Mouse (Mus musculus): ENCODE data around the gene Adtrp. TPM values are rescaled to one million over a fixed set of nuclear protein-coding genes. Genes with fewer than 3 reads are reported as not detected.
A peak's percentile ranks its signal among the peaks of the same experiment; 100 is the strongest.

The Adtrp gene
- polyA plus RNA-seq, 1 experiment from 2014 or later, result not detected

DNA sequence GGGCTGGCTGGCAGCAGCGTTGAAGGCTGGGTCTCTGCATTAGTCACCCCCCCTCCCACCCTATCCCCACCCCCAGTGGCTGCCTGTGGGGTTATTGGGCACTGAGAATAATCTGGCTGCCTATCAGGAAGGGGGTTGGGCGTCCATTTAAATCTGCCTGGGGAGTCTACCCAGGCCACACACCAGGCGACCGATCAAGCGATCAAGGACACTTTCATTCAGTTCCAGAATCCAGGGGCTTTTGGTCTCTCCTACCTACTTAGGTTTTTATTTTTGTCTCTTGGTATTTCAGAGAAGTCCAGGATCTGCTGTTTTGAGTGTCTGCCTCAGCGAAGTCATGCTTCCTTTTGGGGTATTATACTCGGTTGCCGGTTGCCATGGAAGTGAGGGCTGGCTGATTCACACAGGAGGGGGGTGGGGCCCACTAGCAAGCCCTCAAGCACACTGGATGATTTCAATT lies 46.3 kb downstream of the Adtrp start:
- Histone ChIP-seq H3K4me3 (peak overlapping the region; percentile 18), H3K4me2 (peak overlapping the region; percentile 52), H3K9me3 (replicated peaks) (no peaks in the 10 kb centered on the region), H3K27me3 (no peaks in the 10 kb centered on the region), H3K36me3 (ENCODE audit: poor library complexity, severe bottlenecking) (no peaks in the 10 kb centered on the region), H3K9ac (no peak overlapping the region), H3K27ac (peak overlapping the region; percentile 45), H3K4me1 (peaks cover 23% of the 10 kb centered on the region)
- 1% methylated on average over 8 of the region's 8 CpGs for WGBS
- peak; percentile 93 for ATAC-seq

DNA sequence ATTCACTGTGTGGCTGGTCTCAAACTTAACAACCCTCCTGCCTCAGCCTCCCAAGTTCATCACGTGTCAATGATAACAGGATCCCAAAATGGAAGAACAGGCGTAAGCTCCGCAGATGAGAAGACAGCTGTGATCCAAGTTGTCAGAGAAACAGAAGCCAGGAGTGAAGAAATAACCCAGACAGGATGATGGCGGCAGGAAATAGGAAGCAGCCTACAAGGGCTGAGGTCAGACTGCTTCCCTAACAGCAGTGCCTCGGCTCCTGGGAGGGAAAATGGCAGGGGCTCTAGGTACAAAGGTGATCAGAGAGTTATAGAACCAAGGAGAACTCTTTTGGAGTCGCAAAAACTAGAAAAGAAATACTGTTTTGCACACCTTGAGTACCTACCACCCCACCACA lies 54.6 kb downstream of the Adtrp start:
- Histone ChIP-seq H3K36me3 (ENCODE audit: poor library complexity, severe bottlenecking) (no peaks in the 10 kb centered on the region), H3K9ac (no peak overlapping the region), H3K9me3 (replicated peaks) (no peaks in the 10 kb centered on the region), H3K4me1 (no peaks in the 10 kb centered on the region), H3K4me2 (no peak overlapping the region), H3K4me3 (no peak overlapping the region), H3K27me3 (no peaks in the 10 kb centered on the region), H3K27ac (no peak overlapping the region)
- no peak for ATAC-seq
- 94% methylated on average over 6 of the region's 6 CpGs for WGBS

DNA sequence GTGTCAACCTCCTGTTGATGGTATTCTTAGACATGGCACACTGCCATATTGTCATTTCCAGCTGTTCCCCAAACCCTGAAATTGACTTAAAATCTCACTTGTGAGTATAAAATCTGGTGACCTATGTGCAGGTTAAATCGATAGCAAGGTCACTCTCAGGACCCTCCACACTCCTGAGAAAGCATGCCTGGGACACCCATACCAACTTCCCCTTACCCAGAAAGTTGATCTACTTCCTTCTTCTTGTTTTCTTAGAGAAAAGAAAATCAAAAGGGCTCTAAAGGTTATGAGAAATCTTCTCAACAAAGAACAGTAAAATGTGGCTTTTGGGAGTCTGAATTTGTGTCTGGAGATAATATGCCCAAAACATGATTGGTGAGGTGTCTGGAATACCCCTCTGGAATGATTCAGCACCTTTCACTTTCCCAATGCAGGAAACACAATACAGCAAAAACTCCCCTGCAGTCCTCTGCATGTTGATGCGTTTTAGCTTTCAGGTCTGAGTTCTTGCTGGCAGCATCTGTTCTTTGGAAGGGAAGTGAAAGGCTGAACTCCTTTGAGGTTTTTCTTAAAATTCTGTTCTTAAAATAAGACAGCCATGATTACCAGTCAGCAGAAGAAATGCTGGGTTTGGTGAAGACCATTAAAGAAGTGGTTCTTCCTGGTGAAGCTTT lies 59.5 kb downstream of the Adtrp start:
- no peaks in the 10 kb centered on the region; the same call in 1 of the 2 replicates for H3K4me1 ChIP-seq
- no peak overlapping the region for H3K9ac ChIP-seq
- no peak for ATAC-seq

DNA sequence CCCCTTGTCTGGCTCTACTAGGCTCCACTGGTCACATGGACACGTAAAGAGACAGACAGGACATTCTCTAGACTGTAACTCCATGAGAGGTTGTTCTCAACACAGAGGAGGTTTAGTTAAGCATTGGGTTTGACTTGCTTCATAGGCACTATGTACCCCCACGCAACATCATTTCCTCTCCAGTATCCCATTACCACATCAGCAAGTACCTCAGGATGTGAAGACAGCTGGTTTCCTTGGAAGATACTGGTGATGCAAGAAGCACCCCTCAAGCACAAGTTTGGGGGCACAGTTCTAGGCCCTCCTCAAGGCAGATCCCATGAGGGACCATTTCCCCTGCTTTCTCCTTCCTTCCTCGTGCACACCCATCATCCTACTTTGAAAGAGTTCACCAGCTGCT lies 60.8 kb downstream of the Adtrp start:
- Histone ChIP-seq H3K4me1 (no peaks in the 10 kb centered on the region; the same call in 1 of the 2 replicates), H3K4me2 (no peak overlapping the region), H3K9ac (no peak overlapping the region), H3K9me3 (replicated peaks) (no peaks in the 10 kb centered on the region), H3K27ac (no peak overlapping the region), H3K36me3 (ENCODE audit: poor library complexity, severe bottlenecking) (no peaks in the 10 kb centered on the region), H3K4me3 (no peak overlapping the region), H3K27me3 (no peaks in the 10 kb centered on the region)
- ATAC-seq, result no peak
- WGBS, result 88% methylated on average over 3 of the region's 3 CpGs

More for the DNA sequence above, 59.5 kb downstream of the Adtrp start:
- Histone ChIP-seq H3K4me2 (no peak overlapping the region), H3K27ac (no peak overlapping the region), H3K9me3 (replicated peaks) (no peaks in the 10 kb centered on the region), H3K27me3 (no peaks in the 10 kb centered on the region), H3K36me3 (ENCODE audit: poor library complexity, severe bottlenecking) (no peaks in the 10 kb centered on the region), H3K4me3 (no peak overlapping the region)
- 92% methylated on average over 2 of the region's 2 CpGs for WGBS

DNA sequence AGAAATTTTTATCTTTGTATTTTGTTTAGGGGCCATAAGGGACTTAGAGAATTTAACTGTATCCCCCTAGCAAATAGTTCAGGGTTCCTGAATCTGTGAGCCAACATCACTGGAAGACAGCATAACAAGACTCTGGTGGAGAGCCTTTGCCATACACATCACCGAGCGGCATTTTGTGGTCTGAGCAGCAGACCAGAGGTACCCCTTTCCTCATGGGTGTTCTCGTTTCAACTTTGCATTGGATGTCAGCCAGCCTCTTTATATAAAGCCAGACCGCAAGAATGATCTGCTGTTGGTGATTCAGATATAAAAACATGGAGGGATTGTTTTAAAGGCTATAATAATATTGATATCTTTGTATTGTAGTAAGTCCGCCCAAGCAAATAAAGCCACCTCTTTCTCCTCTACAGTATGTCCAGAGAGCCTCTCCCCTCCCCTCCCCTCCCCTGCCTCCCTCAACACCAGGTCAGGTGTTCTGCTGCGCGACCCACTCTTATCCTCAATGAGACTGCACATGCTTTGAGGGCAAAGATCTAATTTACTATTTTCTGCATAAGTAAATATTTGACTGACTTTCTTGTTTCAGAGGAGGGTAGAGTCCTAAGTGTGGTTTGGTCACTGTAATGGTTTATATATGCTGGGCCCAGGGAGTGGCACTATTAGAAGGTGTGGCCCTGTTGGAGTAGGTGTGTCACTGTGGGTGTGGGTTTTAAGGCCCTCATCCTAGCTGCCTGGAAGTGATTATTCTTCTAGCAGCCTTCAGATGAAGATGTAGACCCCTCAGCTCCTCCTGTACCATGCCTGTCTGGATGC lies 62.4 kb downstream of the Adtrp start:
- 74% methylated on average over 7 of the region's 7 CpGs for WGBS
- no peak overlapping the region for H3K27ac ChIP-seq
- H3K4me3 ChIP-seq, result no peak overlapping the region
- peaks cover 7% of the 10 kb centered on the region; the same call in 1 of the 2 replicates for H3K4me1 ChIP-seq
- no peak overlapping the region for H3K9ac ChIP-seq
- ATAC-seq, result no peak
- H3K36me3 ChIP-seq (ENCODE audit: poor library complexity, severe bottlenecking), result no peaks in the 10 kb centered on the region
- H3K9me3 ChIP-seq (replicated peaks), result no peaks in the 10 kb centered on the region
- H3K27me3 ChIP-seq, result no peaks in the 10 kb centered on the region
- no peak overlapping the region for H3K4me2 ChIP-seq

DNA sequence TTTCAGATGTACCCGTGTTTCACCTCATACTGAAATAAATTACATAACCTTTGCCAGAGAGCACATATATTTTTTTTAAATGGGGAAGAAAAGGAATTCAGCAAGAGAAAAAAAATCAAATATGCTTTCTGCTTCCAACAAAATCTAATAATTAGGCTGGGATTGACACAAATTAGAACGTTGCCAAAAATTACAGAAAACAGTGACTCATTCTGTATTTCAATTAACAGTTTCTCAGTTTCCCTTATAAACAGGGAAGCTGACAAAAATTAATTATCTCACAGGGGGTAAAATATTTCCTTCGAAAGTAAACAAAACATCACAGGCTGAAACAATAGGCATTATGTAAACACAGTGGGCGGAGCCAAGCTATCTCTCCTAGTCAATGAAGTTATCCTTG lies 67.2 kb downstream of the Adtrp start:
- Histone ChIP-seq H3K4me1 (peaks cover 7% of the 10 kb centered on the region; the same call in 1 of the 2 replicates), H3K36me3 (ENCODE audit: poor library complexity, severe bottlenecking) (no peaks in the 10 kb centered on the region), H3K4me2 (no peak overlapping the region), H3K9ac (no peak overlapping the region), H3K9me3 (replicated peaks) (no peaks in the 10 kb centered on the region), H3K4me3 (no peak overlapping the region), H3K27ac (no peak overlapping the region), H3K27me3 (no peaks in the 10 kb centered on the region)
- 73% methylated on average over 4 of the region's 4 CpGs for WGBS
- ATAC-seq, result no peak; the same call in 1 of the 2 replicates

DNA sequence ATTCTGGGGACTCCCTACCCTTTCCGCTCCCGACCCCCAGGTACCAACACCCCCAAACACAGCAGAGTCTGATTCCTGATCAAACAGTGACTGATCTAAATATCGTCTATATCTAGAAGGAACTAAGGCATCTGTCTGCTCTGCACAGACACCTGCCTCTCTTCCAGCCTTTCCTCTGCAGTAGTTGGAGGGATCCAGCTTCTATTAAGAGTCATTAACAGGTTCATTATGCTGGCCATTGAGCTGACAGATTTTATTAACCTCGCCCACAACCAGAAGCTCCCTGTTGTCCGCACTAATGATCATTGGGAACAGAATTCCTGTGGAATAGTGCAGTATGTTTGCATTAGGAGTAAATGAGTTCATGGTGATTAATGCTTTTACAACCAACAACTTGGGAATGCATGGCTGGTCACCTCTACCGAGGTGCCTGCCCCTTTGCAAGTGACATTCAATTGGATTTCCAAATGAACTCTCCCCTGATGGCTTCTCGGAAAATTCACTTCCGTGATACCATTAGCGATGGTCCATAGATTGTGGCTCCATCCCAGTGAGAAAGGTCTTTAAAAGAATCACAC lies 67.8 kb downstream of the Adtrp start:
- Histone ChIP-seq H3K27me3 (no peaks in the 10 kb centered on the region), H3K9me3 (replicated peaks) (no peaks in the 10 kb centered on the region), H3K9ac (no peak overlapping the region), H3K4me2 (no peak overlapping the region), H3K36me3 (ENCODE audit: poor library complexity, severe bottlenecking) (no peaks in the 10 kb centered on the region), H3K4me3 (no peak overlapping the region), H3K27ac (no peak overlapping the region), H3K4me1 (peaks cover 7% of the 10 kb centered on the region; the same call in 1 of the 2 replicates)
- ATAC-seq, result peak; percentile 24; the same call in 1 of the 2 replicates
- WGBS, result 58% methylated on average over 9 of the region's 9 CpGs

DNA sequence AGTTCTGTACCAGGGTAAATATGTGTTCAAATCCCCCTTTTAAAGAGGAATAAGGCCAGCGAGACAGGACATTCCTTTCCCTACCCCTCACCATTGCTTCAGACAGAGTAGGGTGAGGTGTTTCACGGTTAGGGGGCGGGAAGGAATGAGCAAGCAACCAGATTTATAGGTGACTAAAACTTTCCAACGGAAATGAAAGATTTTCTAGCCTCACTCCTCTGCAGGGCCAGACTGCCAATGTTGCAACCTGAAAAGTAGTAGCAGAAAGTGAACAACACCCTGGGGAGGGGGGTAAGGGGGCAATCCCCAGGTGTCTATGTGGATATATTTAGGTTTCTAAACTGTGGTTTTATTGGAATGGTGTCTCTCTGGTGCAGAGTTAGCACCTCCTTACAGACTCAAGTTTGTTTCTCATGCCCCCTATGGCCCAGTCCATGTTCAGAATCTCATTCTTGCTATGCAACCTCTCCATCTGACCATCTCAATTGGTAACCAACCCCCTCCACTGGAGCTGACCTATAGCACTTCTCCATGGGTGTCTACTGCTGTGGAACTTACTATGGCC lies 73.6 kb downstream of the Adtrp start:
- 91% methylated on average over 4 of the region's 4 CpGs for WGBS
- Histone ChIP-seq H3K27ac (no peak overlapping the region), H3K27me3 (no peaks in the 10 kb centered on the region), H3K9ac (no peak overlapping the region), H3K9me3 (replicated peaks) (no peaks in the 10 kb centered on the region), H3K4me3 (no peak overlapping the region), H3K36me3 (ENCODE audit: poor library complexity, severe bottlenecking) (no peaks in the 10 kb centered on the region), H3K4me1 (no peaks in the 10 kb centered on the region), H3K4me2 (no peak overlapping the region)
- ATAC-seq, result no peak

DNA sequence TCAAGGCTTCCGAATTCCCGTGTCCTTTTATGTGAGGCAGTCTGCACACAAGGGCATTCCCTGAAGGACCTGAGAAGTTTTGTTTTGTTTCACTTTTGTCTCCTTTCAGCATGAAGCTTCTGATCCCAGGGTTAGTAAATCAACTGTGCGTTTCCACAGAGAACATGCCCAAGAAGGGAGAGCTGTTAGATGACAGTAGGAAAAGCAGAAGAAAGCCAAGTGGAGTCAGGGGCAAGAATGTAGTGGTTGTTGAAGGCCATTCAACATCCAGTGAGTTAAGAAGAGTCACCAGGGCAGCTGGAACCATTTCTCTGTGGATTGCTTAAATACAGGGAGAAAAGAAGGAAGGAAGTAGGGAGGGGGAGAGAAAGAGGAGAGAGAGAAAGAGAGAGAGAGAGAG lies 76.4 kb downstream of the Adtrp start:
- H3K27ac ChIP-seq, result no peak overlapping the region
- no peak overlapping the region for H3K4me2 ChIP-seq
- no peaks in the 10 kb centered on the region for H3K9me3 ChIP-seq (replicated peaks)
- no peaks in the 10 kb centered on the region for H3K27me3 ChIP-seq
- no peak overlapping the region for H3K9ac ChIP-seq
- H3K4me1 ChIP-seq, result no peaks in the 10 kb centered on the region
- no peak for ATAC-seq
- H3K4me3 ChIP-seq, result no peak overlapping the region
- WGBS, result 73% methylated on average over 3 of the region's 3 CpGs
- no peaks in the 10 kb centered on the region for H3K36me3 ChIP-seq (ENCODE audit: poor library complexity, severe bottlenecking)

DNA sequence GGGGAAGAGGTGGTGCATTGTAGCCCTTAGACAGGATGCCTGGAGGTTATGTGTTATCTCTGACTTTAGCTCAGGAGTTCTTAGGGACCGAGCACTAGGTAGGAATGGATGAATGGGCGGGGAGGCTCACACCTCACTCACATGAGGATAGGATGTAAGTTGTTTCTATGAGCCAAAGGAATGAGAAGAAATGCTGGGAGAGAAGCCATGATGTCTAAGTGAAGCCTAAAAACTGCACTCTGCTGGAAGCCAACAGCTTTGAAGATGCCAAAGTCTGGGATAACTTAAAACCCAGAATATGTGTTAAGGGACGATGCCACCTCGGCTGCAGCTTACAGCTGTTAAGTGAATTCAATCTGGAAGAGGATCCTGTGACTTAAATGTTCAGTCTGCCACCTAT lies 79.5 kb downstream of the Adtrp start:
- Histone ChIP-seq H3K4me2 (no peak overlapping the region), H3K4me1 (no peaks in the 10 kb centered on the region), H3K36me3 (ENCODE audit: poor library complexity, severe bottlenecking) (no peaks in the 10 kb centered on the region), H3K27me3 (no peaks in the 10 kb centered on the region), H3K9me3 (replicated peaks) (no peaks in the 10 kb centered on the region), H3K9ac (no peak overlapping the region), H3K27ac (no peak overlapping the region), H3K4me3 (no peak overlapping the region)
- WGBS, result 93% methylated on average over 4 of the region's 4 CpGs
- ATAC-seq, result no peak

DNA sequence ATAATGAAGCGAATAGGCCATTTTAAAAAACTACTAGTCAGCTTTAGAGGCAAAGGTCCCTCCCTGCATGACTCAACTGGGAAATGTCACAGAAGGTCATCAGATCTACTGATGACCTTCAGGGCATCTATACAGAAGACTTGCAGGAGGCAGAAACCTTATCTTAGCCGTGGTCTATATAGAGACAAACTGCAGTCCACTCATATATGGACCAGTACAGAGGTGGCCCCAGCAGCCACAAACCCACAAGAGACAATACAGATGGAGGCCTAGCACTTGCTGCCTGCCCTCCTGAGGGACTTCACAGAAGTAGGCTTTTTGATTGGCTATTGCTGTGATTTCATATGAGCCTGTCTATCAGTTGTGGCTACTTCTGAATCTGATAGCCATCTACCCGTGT lies 85.5 kb downstream of the Adtrp start:
- Histone ChIP-seq H3K9me3 (replicated peaks) (no peaks in the 10 kb centered on the region), H3K4me2 (no peak overlapping the region), H3K27ac (no peak overlapping the region), H3K4me3 (no peak overlapping the region), H3K4me1 (peaks cover 24% of the 10 kb centered on the region), H3K9ac (no peak overlapping the region), H3K36me3 (ENCODE audit: poor library complexity, severe bottlenecking) (no peaks in the 10 kb centered on the region), H3K27me3 (no peaks in the 10 kb centered on the region)
- 93% methylated on average over 3 of the region's 3 CpGs for WGBS
- no peak for ATAC-seq

DNA sequence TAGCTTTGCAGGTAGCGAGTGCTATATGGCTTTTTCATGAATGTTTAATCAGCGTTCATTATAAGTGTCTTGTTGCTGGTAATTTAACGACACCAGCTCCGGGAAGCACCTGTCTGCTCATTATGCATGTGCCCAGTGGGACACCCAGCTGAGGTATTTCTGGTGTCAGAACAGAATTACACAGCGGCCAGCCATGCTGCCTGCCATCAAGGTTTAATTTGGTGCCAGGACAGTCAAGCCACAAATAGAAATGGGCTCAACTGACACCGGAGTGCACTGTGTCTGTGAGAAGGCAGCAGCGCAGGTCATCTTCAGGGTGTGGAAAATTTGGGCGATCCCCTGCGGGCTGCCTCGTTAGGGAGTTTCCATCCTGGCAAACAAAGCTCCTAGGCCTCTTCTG lies 87.0 kb downstream of the Adtrp start:
- WGBS, result 27% methylated on average over 10 of the region's 10 CpGs
- Histone ChIP-seq H3K36me3 (ENCODE audit: poor library complexity, severe bottlenecking) (no peaks in the 10 kb centered on the region), H3K4me2 (no peak overlapping the region), H3K9ac (no peak overlapping the region), H3K27me3 (no peaks in the 10 kb centered on the region), H3K9me3 (replicated peaks) (0 out of 2 replicates have a peak, but pooled peaks cover 4% of the 10 kb centered on the region), H3K27ac (no peak overlapping the region), H3K4me3 (no peak overlapping the region), H3K4me1 (peaks cover 24% of the 10 kb centered on the region)
- no peak for ATAC-seq
